Mouse (Mus musculus): Measurements from ENCODE around the gene Irf6.

- TF ChIP-seq CTCF (IDR thresholded peaks at IDR 0.05; ENCODE audit: low read depth) (no peak), EP300 (IDR thresholded peaks at IDR 0.05; ENCODE audit: low read depth) (no peak)
Observed at GRCm38 (mm10) chr1:193169228-193169627, 16.3 kb downstream of the Irf6 start.

Data from liver, postnatal 0 days (tissue).